Mouse (Mus musculus) cerebellum, postnatal 10 days (tissue): ENCODE data around the gene Gng8.
A peak's percentile ranks its signal among the peaks of the same experiment; 100 is the strongest.

Source experiments
- DNase-seq, 2 experiments: peaks; one replicate each; pipeline ENCODE4 v3.0.0; 2021; ENCODE audit warnings: mixed read lengths in 2 of 2

Gng8 gene

GRCm38 (mm10) chr7:16891641-16892351 is at the start of gene Gng8:
TSS of gene Gng8 (plus strand) at chr7:16891786.
- peak; percentile 93 to 94 for DNase-seq

GRCm38 (mm10) chr7:16842645-16843063 is 48.9 kb upstream of the Gng8 start, which contains the start of gene Prkd2:
TSS of gene Prkd2 (plus strand) at chr7:16842902.
- peak; percentile 94 to 95 for DNase-seq

- DNase-seq: peak; percentile 45 to 46
Observed at GRCm38 (mm10) chr7:16843441-16844171, 48.0 kb upstream of the Gng8 start.

- DNase-seq: no peak
Observed at GRCm38 (mm10) chr7:16844696-16845071, 46.9 kb upstream of the Gng8 start.

GRCm38 (mm10) chr7:16845072-16845819 is 46.3 kb upstream of the Gng8 start:
- DNase-seq: no peak

GRCm38 (mm10) chr7:16845820-16846167 is 45.8 kb upstream of the Gng8 start:
- no peak for DNase-seq

- DNase-seq: no peak
Observed at GRCm38 (mm10) chr7:16846775-16847174, 44.8 kb upstream of the Gng8 start.

- DNase-seq: no peak
Observed at GRCm38 (mm10) chr7:16847507-16847906, 44.1 kb upstream of the Gng8 start.

GRCm38 (mm10) chr7:16848579-16848978 is 43.0 kb upstream of the Gng8 start:
- peak; percentile 86 to 89 for DNase-seq

GRCm38 (mm10) chr7:16851636-16852035 is 40.0 kb upstream of the Gng8 start:
- DNase-seq: no peak

GRCm38 (mm10) chr7:16853302-16853831 is 38.2 kb upstream of the Gng8 start:
- no peak for DNase-seq

GRCm38 (mm10) chr7:16858336-16858735 is 33.2 kb upstream of the Gng8 start:
- DNase-seq: peak; percentile 79 to 81

- peak; percentile 80 to 85 for DNase-seq
Observed at GRCm38 (mm10) chr7:16859902-16860651, 31.5 kb upstream of the Gng8 start.

GRCm38 (mm10) chr7:16867488-16867887 is 24.1 kb upstream of the Gng8 start:
- no peak for DNase-seq

- peak; percentile 94 to 95 for DNase-seq
Observed at GRCm38 (mm10) chr7:16869497-16869896, 22.1 kb upstream of the Gng8 start.

GRCm38 (mm10) chr7:16871600-16871999 is 20.0 kb upstream of the Gng8 start:
- DNase-seq: no peak

- no peak for DNase-seq
Observed at GRCm38 (mm10) chr7:16872478-16872877, 19.1 kb upstream of the Gng8 start.

GRCm38 (mm10) chr7:16873392-16873791 is 18.2 kb upstream of the Gng8 start:
- no peak for DNase-seq

- peak; percentile 83 for DNase-seq
Observed at GRCm38 (mm10) chr7:16874190-16874589, 17.4 kb upstream of the Gng8 start.

GRCm38 (mm10) chr7:16874756-16875309 is 16.8 kb upstream of the Gng8 start:
- DNase-seq: peak; percentile 100

- DNase-seq: no peak
Observed at GRCm38 (mm10) chr7:16875310-16875325, 16.5 kb upstream of the Gng8 start, which contains the start of gene Dact3. TSS of gene Dact3 (plus strand) at chr7:16875317.

- no peak for DNase-seq
Observed at GRCm38 (mm10) chr7:16875326-16875725, 16.3 kb upstream of the Gng8 start.

GRCm38 (mm10) chr7:16876006-16876405 is 15.6 kb upstream of the Gng8 start:
- no peak for DNase-seq
